Mouse (Mus musculus): ENCODE data around the gene Eif4b.
"Not testable (repeated sequence)": the region's sequence is repeated elsewhere in the genome, so short reads cannot be mapped to it uniquely, and the experiment has no call there.

The Eif4b gene

GRCm38 (mm10) chr15:102074876-102075585 is 1.5 kb downstream of the Eif4b start:
- in situ Hi-C loops (cut with MseI, MboI): no loop called here

- in situ Hi-C loops (cut with MseI, MboI): no loop called here
Observed at GRCm38 (mm10) chr15:102077111-102077677, 3.6 kb downstream of the Eif4b start.

GRCm38 (mm10) chr15:102079221-102079620 is 5.6 kb downstream of the Eif4b start:
- in situ Hi-C loops (cut with MseI, MboI): no loop called here

GRCm38 (mm10) chr15:102079924-102080323 is 6.4 kb downstream of the Eif4b start:
- in situ Hi-C loops (cut with MseI, MboI): not testable (repeated sequence)

- in situ Hi-C loops (cut with MseI, MboI): no loop called here
Observed at GRCm38 (mm10) chr15:102080429-102080828, 6.9 kb downstream of the Eif4b start.

- in situ Hi-C loops (cut with MseI, MboI): no loop called here
Observed at GRCm38 (mm10) chr15:102082148-102082547, 8.6 kb downstream of the Eif4b start.

GRCm38 (mm10) chr15:102083028-102083427 is 9.5 kb downstream of the Eif4b start:
- in situ Hi-C loops (cut with MseI, MboI): no loop called here

- in situ Hi-C loops (cut with MseI, MboI): no loop called here
Observed at GRCm38 (mm10) chr15:102089914-102090585, 16.5 kb downstream of the Eif4b start.

GRCm38 (mm10) chr15:102091063-102091679 is 17.6 kb downstream of the Eif4b start:
- in situ Hi-C loops (cut with MseI, MboI): no loop called here

GRCm38 (mm10) chr15:102091688-102092087 is 18.1 kb downstream of the Eif4b start:
- in situ Hi-C loops (cut with MseI, MboI): no loop called here

GRCm38 (mm10) chr15:102092222-102092621 is 18.6 kb downstream of the Eif4b start:
- in situ Hi-C loops (cut with MseI, MboI): no loop called here

GRCm38 (mm10) chr15:102094157-102094556 is 20.6 kb downstream of the Eif4b start:
- in situ Hi-C loops (cut with MseI, MboI): no loop called here

- in situ Hi-C loops (cut with MseI, MboI): no loop called here
Observed at GRCm38 (mm10) chr15:102094988-102095387, 21.4 kb downstream of the Eif4b start.

- in situ Hi-C loops (cut with MseI, MboI): no loop called here
Observed at GRCm38 (mm10) chr15:102097147-102097915, 23.8 kb downstream of the Eif4b start.

- in situ Hi-C loops (cut with MseI, MboI): no loop called here
Observed at GRCm38 (mm10) chr15:102097991-102098555, 24.5 kb downstream of the Eif4b start.

- in situ Hi-C loops (cut with MseI, MboI): no loop called here
Observed at GRCm38 (mm10) chr15:102099260-102099659, 25.7 kb downstream of the Eif4b start.

- in situ Hi-C loops (cut with MseI, MboI): no loop called here
Observed at GRCm38 (mm10) chr15:102099771-102100160, 26.2 kb downstream of the Eif4b start.

- in situ Hi-C loops (cut with MseI, MboI): no loop called here
Observed at GRCm38 (mm10) chr15:102100161-102100981, 26.8 kb downstream of the Eif4b start, which contains the start of gene Tns2. TSS of gene Tns2 (plus strand) at chr15:102100413.

GRCm38 (mm10) chr15:102100996-102101671 is 27.6 kb downstream of the Eif4b start:
- in situ Hi-C loops (cut with MseI, MboI): no loop called here
